Mouse (Mus musculus): ENCODE measurements around the gene Bclaf1. TPM values are rescaled to one million over a fixed set of nuclear protein-coding genes. Genes with fewer than 3 reads are reported as not detected.

Bclaf1 gene
- polyA plus RNA-seq, 1 experiment from 2014 or later = 170 TPM

GRCm38 (mm10) chr10:20287369-20287768 lies 24.9 kb upstream of the Bclaf1 start:
- H3K36me3 ChIP-seq = no peaks in the 10 kb centered on the region
- 26% methylated on average over 6 of the region's 6 CpGs for WGBS
- no peak for ATAC-seq (ENCODE audit: low FRiP score, low read depth)
- no peak overlapping the region for H3K4me2 ChIP-seq (replicated peaks)
- no peak overlapping the region for H3K9ac ChIP-seq (replicated peaks)
- peaks cover 22% of the 10 kb centered on the region for H3K27me3 ChIP-seq
- H3K27ac ChIP-seq (replicated peaks) = peak overlapping the region; percentile 86
- no peak overlapping the region for H3K4me3 ChIP-seq
- peaks cover 25% of the 10 kb centered on the region for H3K4me1 ChIP-seq
- H3K9me3 ChIP-seq = no peaks in the 10 kb centered on the region

GRCm38 (mm10) chr10:20290467-20290883 lies 21.8 kb upstream of the Bclaf1 start:
- 0 out of 2 replicates have a peak overlapping the region, but pooled peaks have one; percentile 17 for H3K27ac ChIP-seq (replicated peaks)

DNA sequence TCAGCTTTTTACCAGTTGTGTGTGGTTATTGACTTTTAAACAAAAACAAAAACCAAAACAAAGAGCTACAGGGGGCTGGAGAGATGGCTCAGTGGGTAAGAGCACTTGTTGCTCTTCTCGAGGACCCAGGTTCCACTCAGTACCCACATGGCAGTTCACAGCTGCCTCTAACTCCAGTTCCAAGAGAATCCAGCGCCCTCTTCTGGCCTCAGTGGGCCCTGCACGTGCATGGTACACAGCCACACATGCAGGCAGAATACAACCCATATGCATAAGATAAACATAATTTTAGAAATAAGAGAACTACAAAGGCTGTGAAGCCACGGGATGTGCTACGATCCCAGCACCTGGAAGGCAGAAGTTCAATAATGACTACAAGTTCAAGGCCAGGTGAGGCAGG lies 16.3 kb upstream of the Bclaf1 start:
- WGBS = 71% methylated on average over 5 of the region's 5 CpGs
- ATAC-seq (ENCODE audit: low FRiP score, low read depth) = no peak
- Histone ChIP-seq H3K4me2 (replicated peaks) (no peak overlapping the region), H3K36me3 (no peaks in the 10 kb centered on the region), H3K9me3 (no peaks in the 10 kb centered on the region), H3K4me1 (no peaks in the 10 kb centered on the region), H3K27me3 (no peaks in the 10 kb centered on the region; the same call in 1 of the 2 replicates), H3K27ac (replicated peaks) (no peak overlapping the region), H3K9ac (replicated peaks) (no peak overlapping the region), H3K4me3 (no peak overlapping the region)

More at GRCm38 (mm10) chr10:20290467-20290883, 21.8 kb upstream of the Bclaf1 start:
- Histone ChIP-seq H3K9me3 (no peaks in the 10 kb centered on the region), H3K4me2 (replicated peaks) (peak overlapping the region; percentile 49), H3K36me3 (no peaks in the 10 kb centered on the region), H3K4me1 (peaks cover 18% of the 10 kb centered on the region), H3K27me3 (peaks cover 12% of the 10 kb centered on the region), H3K4me3 (peak overlapping the region; percentile 25; the same call in 1 of the 2 replicates), H3K9ac (replicated peaks) (peak overlapping the region; percentile 41; the same call in 1 of the 2 replicates)
- 14% methylated on average over 11 of the region's 11 CpGs for WGBS
- peak; percentile 35; the same call in 1 of the 2 replicates for ATAC-seq (ENCODE audit: low FRiP score, low read depth)

- Histone ChIP-seq H3K27ac (replicated peaks) (no peak overlapping the region), H3K36me3 (no peaks in the 10 kb centered on the region), H3K4me1 (no peaks in the 10 kb centered on the region), H3K9me3 (no peaks in the 10 kb centered on the region), H3K4me2 (replicated peaks) (no peak overlapping the region), H3K9ac (replicated peaks) (no peak overlapping the region), H3K4me3 (no peak overlapping the region), H3K27me3 (no peaks in the 10 kb centered on the region; the same call in 1 of the 2 replicates)
- WGBS = 42% methylated on average over 3 of the region's 3 CpGs
- no peak for ATAC-seq (ENCODE audit: low FRiP score, low read depth)
Observed at GRCm38 (mm10) chr10:20298152-20298920, 13.9 kb upstream of the Bclaf1 start.

- no peaks in the 10 kb centered on the region; the same call in 1 of the 2 replicates for H3K27me3 ChIP-seq
- WGBS = 79% methylated on average over 5 of the region's 5 CpGs
- H3K36me3 ChIP-seq = no peaks in the 10 kb centered on the region
Observed at GRCm38 (mm10) chr10:20299114-20299513, 13.2 kb upstream of the Bclaf1 start.

DNA sequence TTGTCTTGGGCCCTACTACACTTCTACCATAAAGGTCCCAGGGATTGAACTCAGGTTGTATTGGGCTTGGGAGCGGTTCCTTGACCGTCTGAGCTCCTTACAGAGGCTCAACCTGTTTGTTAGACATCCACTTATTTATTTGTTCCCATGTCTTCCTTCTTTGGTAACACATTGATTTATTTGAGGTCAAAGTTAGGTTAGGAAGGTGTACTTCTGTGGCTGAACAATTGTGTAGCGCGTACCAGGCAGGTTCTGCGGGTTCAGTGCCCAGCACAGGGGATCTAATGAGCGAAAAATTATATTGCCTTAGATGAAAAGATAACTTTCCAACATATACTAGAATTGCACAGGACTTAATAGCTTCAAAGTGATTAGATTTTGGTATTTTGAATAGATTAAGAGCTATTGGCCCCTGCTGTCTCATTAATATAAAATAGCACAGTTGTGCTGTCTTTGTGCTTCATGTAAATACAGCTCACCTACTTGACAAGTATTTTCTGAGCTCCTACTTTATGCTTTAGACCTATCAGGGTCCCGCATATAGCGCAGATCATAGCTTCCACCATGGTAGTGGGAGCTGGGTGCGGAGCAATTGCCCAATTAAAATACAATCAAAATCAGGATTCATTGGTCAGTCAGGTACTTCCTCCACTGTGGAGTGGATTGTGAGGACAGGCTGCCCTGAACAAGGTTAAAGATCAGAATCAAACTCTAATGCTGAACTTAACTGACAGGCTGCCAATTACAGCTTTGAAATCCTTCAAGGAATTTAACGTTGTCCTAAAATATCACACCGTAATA lies 1.1 kb upstream of the Bclaf1 start:
- no peaks in the 10 kb centered on the region for H3K36me3 ChIP-seq
- H3K27ac ChIP-seq (replicated peaks) = peak overlapping the region; percentile 99
- WGBS = 49% methylated on average over 11 of the region's 11 CpGs
- no peaks in the 10 kb centered on the region for H3K27me3 ChIP-seq
- peak overlapping the region; percentile 76 for H3K4me2 ChIP-seq (replicated peaks)
- no peaks in the 10 kb centered on the region for H3K9me3 ChIP-seq
- H3K4me3 ChIP-seq = peak overlapping the region; percentile 82
- peak overlapping the region; percentile 86 for H3K9ac ChIP-seq (replicated peaks)
- no peak for ATAC-seq (ENCODE audit: low FRiP score, low read depth)
- peaks cover 17% of the 10 kb centered on the region for H3K4me1 ChIP-seq

More at GRCm38 (mm10) chr10:20299114-20299513, 13.2 kb upstream of the Bclaf1 start:
- no peak overlapping the region for H3K4me2 ChIP-seq (replicated peaks)
- H3K4me3 ChIP-seq = no peak overlapping the region
- ATAC-seq (ENCODE audit: low FRiP score, low read depth) = no peak
- no peak overlapping the region for H3K27ac ChIP-seq (replicated peaks)
- H3K9ac ChIP-seq (replicated peaks) = no peak overlapping the region
- H3K9me3 ChIP-seq = no peaks in the 10 kb centered on the region
- H3K4me1 ChIP-seq = no peaks in the 10 kb centered on the region

DNA sequence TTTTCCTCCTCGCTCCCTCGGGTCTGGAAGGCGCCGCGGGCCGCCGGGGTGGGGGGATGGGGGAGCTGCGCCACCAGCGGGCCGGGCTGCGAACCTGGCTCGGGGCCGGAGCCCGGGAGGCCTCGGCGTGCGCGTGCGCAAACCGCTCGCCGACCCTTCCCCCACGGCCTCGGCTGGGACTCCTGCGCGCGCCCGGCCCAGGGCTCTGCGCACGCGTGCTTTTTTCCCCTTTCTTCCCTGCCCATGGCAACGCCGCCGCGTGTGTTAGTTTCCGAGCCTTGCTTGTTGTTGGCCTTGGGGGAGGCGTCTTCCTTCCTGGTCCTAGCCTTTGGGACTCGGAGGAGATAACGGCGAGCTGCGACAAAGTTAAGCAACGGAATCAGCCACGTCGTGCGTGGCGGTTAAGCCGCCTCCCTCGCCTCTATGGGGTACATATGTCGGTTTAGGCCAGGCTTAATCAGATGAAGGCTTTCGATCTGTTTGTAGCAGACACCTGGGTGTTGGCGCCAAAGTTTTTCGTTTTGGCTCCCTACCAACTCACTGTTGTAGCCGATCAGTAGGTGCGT lies 550 bp downstream of the Bclaf1 start:
- under 1% methylated on average over 48 of the region's 54 CpGs for WGBS
- ATAC-seq (ENCODE audit: low FRiP score, low read depth) = peak; percentile 76
- peak overlapping the region; percentile 82 for H3K4me3 ChIP-seq
- peak overlapping the region; percentile 62 for H3K4me2 ChIP-seq (replicated peaks)
- H3K27ac ChIP-seq (replicated peaks) = peak overlapping the region; percentile 99
- H3K27me3 ChIP-seq = no peaks in the 10 kb centered on the region
- H3K9ac ChIP-seq (replicated peaks) = peak overlapping the region; percentile 86
- H3K4me1 ChIP-seq = peaks cover 17% of the 10 kb centered on the region
- H3K36me3 ChIP-seq = 0 out of 2 replicates have a peak, but pooled peaks cover 3% of the 10 kb centered on the region
- H3K9me3 ChIP-seq = no peaks in the 10 kb centered on the region

GRCm38 (mm10) chr10:20313447-20313846 lies 1.2 kb downstream of the Bclaf1 start:
- H3K9ac ChIP-seq (replicated peaks) = peak overlapping the region; percentile 86
- H3K36me3 ChIP-seq = 0 out of 2 replicates have a peak, but pooled peaks cover 3% of the 10 kb centered on the region
- 47% methylated on average over 13 of the region's 13 CpGs for WGBS
- H3K27me3 ChIP-seq = no peaks in the 10 kb centered on the region
- H3K4me3 ChIP-seq = peak overlapping the region; percentile 82
- no peaks in the 10 kb centered on the region for H3K9me3 ChIP-seq
- peak overlapping the region; percentile 99; the same call in 1 of the 2 replicates for H3K27ac ChIP-seq (replicated peaks)
- peaks cover 17% of the 10 kb centered on the region for H3K4me1 ChIP-seq
- ATAC-seq (ENCODE audit: low FRiP score, low read depth) = no peak
- H3K4me2 ChIP-seq (replicated peaks) = peak overlapping the region; percentile 62

GRCm38 (mm10) chr10:20313941-20314340 lies 1.7 kb downstream of the Bclaf1 start:
- H3K36me3 ChIP-seq = peaks cover 5% of the 10 kb centered on the region
- H3K9me3 ChIP-seq = no peaks in the 10 kb centered on the region
- H3K4me1 ChIP-seq = peaks cover 17% of the 10 kb centered on the region
- H3K27me3 ChIP-seq = no peaks in the 10 kb centered on the region
- peak overlapping the region; percentile 62 for H3K4me2 ChIP-seq (replicated peaks)
- 87% methylated on average over 4 of the region's 4 CpGs for WGBS
- H3K9ac ChIP-seq (replicated peaks) = no peak overlapping the region
- ATAC-seq (ENCODE audit: low FRiP score, low read depth) = no peak
- peak overlapping the region; percentile 14; the same call in 1 of the 2 replicates for H3K4me3 ChIP-seq
- no peak overlapping the region for H3K27ac ChIP-seq (replicated peaks)

DNA sequence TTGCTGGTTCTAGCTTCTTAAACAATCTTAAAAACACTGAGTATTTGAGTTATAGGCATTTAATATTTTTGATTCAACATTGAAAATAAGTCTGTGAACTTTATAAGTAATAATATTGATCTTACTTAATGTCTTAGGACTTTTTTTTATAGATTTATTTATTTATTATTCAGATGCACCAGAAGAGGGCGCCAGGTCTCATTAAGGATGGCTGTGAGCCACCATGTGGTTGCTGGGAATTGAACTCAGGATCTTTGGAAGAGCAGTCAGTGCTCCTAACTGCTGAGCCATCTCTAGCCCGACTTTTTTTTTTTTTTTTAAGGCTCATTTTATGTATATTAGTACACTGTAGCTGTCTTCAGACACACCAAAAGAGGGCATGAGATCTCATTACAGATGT lies 2.5 kb downstream of the Bclaf1 start:
- no peak for ATAC-seq (ENCODE audit: low FRiP score, low read depth)
- Histone ChIP-seq H3K4me1 (peaks cover 17% of the 10 kb centered on the region), H3K27ac (replicated peaks) (no peak overlapping the region), H3K4me3 (no peak overlapping the region), H3K9me3 (no peaks in the 10 kb centered on the region), H3K9ac (replicated peaks) (no peak overlapping the region), H3K36me3 (peaks cover 12% of the 10 kb centered on the region), H3K4me2 (replicated peaks) (no peak overlapping the region), H3K27me3 (no peaks in the 10 kb centered on the region)
- whole genome bisulfite sequencing = 59% methylated on average over 2 of the region's 2 CpGs

- Histone ChIP-seq H3K9me3 (no peaks in the 10 kb centered on the region), H3K36me3 (peaks cover 21% of the 10 kb centered on the region), H3K4me1 (peaks cover 9% of the 10 kb centered on the region), H3K4me2 (replicated peaks) (no peak overlapping the region), H3K9ac (replicated peaks) (no peak overlapping the region), H3K27me3 (no peaks in the 10 kb centered on the region), H3K27ac (replicated peaks) (no peak overlapping the region), H3K4me3 (no peak overlapping the region)
- WGBS = 86% methylated on average over 5 of the region's 5 CpGs
- no peak for ATAC-seq (ENCODE audit: low FRiP score, low read depth)
Observed at GRCm38 (mm10) chr10:20317466-20317865, 5.2 kb downstream of the Bclaf1 start.

Data from midbrain, embryonic 12.5 days (tissue).